ENCODE assay signal across 15 mouse cellular contexts in genomic region chr4:82957827-82958538, GRCm38 (mm10).
DNase-seq lines count a peak whose midpoint lies in the region; ATAC-seq and TF ChIP-seq lines count a peak whose summit lies in the region.
"Had no signal": no experiment of that assay in that cellular context is flagged by ENCODE, and none has a peak within 500 bp of the region (broad histone marks: within the 10 kb centered on the region; RNA-seq: fewer than 3 reads in every experiment).

No protein-coding gene starts in this region.

- H3K9me3 ChIP-seq in hindbrain, embryonic 13.5 days = no peaks in the 10 kb centered on the region
- no peaks in the 10 kb centered on the region for H3K9me3 ChIP-seq in midbrain, embryonic 15.5 days
- H3K9me3 ChIP-seq: embryonic facial prominence, embryonic 13.5 days had no signal

- DNase-seq in layer of hippocampus, adult 2 months (ENCODE audit: low spot score in 2 of 2) = peak; percentile 46 to 54
- no peak for DNase-seq in layer of hippocampus, adult 9-10 months (ENCODE audit: low spot score)
- peak; percentile 74 for DNase-seq in layer of hippocampus, adult 9-11 months
- no peak for DNase-seq in adipocyte (ENCODE audit: low spot score)
- no peak for DNase-seq in left cerebral cortex, adult 9 months (ENCODE audit: low spot score in 2 of 2)
- no peak for DNase-seq in adrenal gland, postnatal 36 days
- DNase-seq: adrenal gland, postnatal 25 days; cerebellum, adult 9-11 months; heart, adult 18-20 months had no signal

- peaks cover 12% of the 10 kb centered on the region for H3K4me1 ChIP-seq in hindbrain, embryonic 13.5 days (replicated peaks)
- H3K4me1 ChIP-seq in midbrain, embryonic 15.5 days = no peaks in the 10 kb centered on the region
- H3K4me1 ChIP-seq: embryonic facial prominence, embryonic 13.5 days had no signal

- 54% methylated on average over 14 of the region's 14 CpGs for WGBS in hindbrain, embryonic 13.5 days
- 51% methylated on average over 14 of the region's 14 CpGs for WGBS in midbrain, embryonic 15.5 days

- no peaks in the 10 kb centered on the region for H3K36me3 ChIP-seq in hindbrain, embryonic 13.5 days
- no peaks in the 10 kb centered on the region for H3K36me3 ChIP-seq in midbrain, embryonic 15.5 days (replicated peaks)

- no peak for TF ChIP-seq CTCF in layer of hippocampus, adult 2 months (conservative IDR thresholded peaks at IDR 0.05)

- peak overlapping the region; percentile 78 for H3K27ac ChIP-seq in layer of hippocampus, adult 2 months
- peak overlapping the region; percentile 72 for H3K27ac ChIP-seq in hindbrain, embryonic 13.5 days
- no peak overlapping the region for H3K27ac ChIP-seq in midbrain, embryonic 15.5 days
- H3K27ac ChIP-seq: embryonic facial prominence, embryonic 13.5 days had no signal

- no peaks in the 10 kb centered on the region for H3K27me3 ChIP-seq in hindbrain, embryonic 13.5 days
- H3K27me3 ChIP-seq in midbrain, embryonic 15.5 days (replicated peaks) = no peaks in the 10 kb centered on the region
- H3K27me3 ChIP-seq: CH12.LX; embryonic facial prominence, embryonic 13.5 days; Patski had no signal

- ATAC-seq in hindbrain, embryonic 13.5 days (ENCODE audit: low FRiP score) = peak; percentile 85
- peak; percentile 54; the same call in 1 of the 2 replicates for ATAC-seq in midbrain, embryonic 15.5 days (replicated peaks)
- ATAC-seq: Patski had no signal

- H3K4me3 ChIP-seq in layer of hippocampus, adult 2 months = no peak overlapping the region
- no peak overlapping the region for H3K4me3 ChIP-seq in hindbrain, embryonic 13.5 days
- no peak overlapping the region for H3K4me3 ChIP-seq in midbrain, embryonic 15.5 days
- H3K4me3 ChIP-seq: embryonic facial prominence, embryonic 13.5 days; myocyte had no signal

- peak overlapping the region; percentile 14; the same call in 1 of the 2 replicates for H3K4me2 ChIP-seq in hindbrain, embryonic 13.5 days
- no peak overlapping the region for H3K4me2 ChIP-seq in midbrain, embryonic 15.5 days
- H3K4me2 ChIP-seq: embryonic facial prominence, embryonic 13.5 days had no signal

- no peak overlapping the region for H3K9ac ChIP-seq in hindbrain, embryonic 13.5 days
- H3K9ac ChIP-seq in midbrain, embryonic 15.5 days = no peak overlapping the region
- H3K9ac ChIP-seq: embryonic facial prominence, embryonic 13.5 days had no signal

Comparison
In these comparisons a context has a peak if more than half of its experiments do, and no peak if none do; other contexts are left out.
1. DNase-seq: peak in layer of hippocampus, adult 2 months (2 of 2) and layer of hippocampus, adult 9-11 months (single experiment); none in layer of hippocampus, adult 9-10 months (single experiment), adipocyte (single experiment), left cerebral cortex, adult 9 months (0 of 2) and adrenal gland, postnatal 36 days (0 of 2).